Mouse (Mus musculus) lung, embryonic 16.5 days (tissue): ENCODE measurements at regions not wholly inside any gene's neighbourhood (a gene's known extent, or its start where the extent isn't known, plus 50 kb on each side); places are given as distances from the start of the nearest gene placed in this dataset.

Experiments
- ATAC-seq: fragments of 200-750 bp; cut with Nextera tagmentation; 2 replicates; pipeline ENCODE4 v1.8.0; 2017; ENCODE audit warnings: low read depth, mild to moderate bottlenecking, moderate library complexity
- H3K27ac ChIP-seq: fragments of 300-500 bp; sonication (generic); 2 replicates; pipeline ENCODE4 v1.5.1; 2014; ENCODE audit warnings: mild to moderate bottlenecking, control low read depth, low read length
- H3K27me3 ChIP-seq: fragments of 300-500 bp; sonication (generic); 2 replicates; pipeline ENCODE4 v1.6.1; 2014; ENCODE audit warnings: low read depth, low read length, mixed read lengths; ENCODE audit not compliant: control insufficient read depth, insufficient read depth
- H3K36me3 ChIP-seq: fragments of 300-500 bp; sonication (generic); 2 replicates; pipeline ENCODE4 v1.6.1; 2014; ENCODE audit warnings: low read length; ENCODE audit not compliant: control insufficient read depth, insufficient read depth
- H3K4me1 ChIP-seq: fragments of 300-500 bp; sonication (generic); replicated peaks from 2 replicates; pipeline ENCODE4 v1.6.1; 2014; ENCODE audit warnings: low read length, mixed read lengths; ENCODE audit not compliant: control insufficient read depth, insufficient read depth
- H3K4me2 ChIP-seq: fragments of 300-500 bp; sonication (generic); 2 replicates; pipeline ENCODE4 v1.6.1; 2014; ENCODE audit warnings: low read depth, low read length, control low read depth
- H3K4me3 ChIP-seq: fragments of 300-500 bp; sonication (generic); 2 replicates; pipeline ENCODE4 v1.5.1; 2014; ENCODE audit warnings: mild to moderate bottlenecking, low read length, control low read depth
- H3K9ac ChIP-seq: fragments of 300-500 bp; sonication (generic); 2 replicates; pipeline ENCODE4 v1.6.1; 2014; ENCODE audit warnings: low read length, control low read depth
- H3K9me3 ChIP-seq: fragments of 300-500 bp; sonication (generic); 2 replicates; pipeline ENCODE4 v1.6.1; 2016; ENCODE audit warnings: low read length; ENCODE audit not compliant: control insufficient read depth
- WGBS: fragments of 180-500 bp; shearing (Covaris S2); extraction: QIAGEN DNeasy Blood & Tissue Kit; methylation state at CpG from one replicate; pipeline ENCODE4 v1.1.7; 2014; 5-methylcytosine and 5-hydroxymethylcytosine counted together

- no peak overlapping the region for H3K9ac ChIP-seq
- no peak overlapping the region for H3K27ac ChIP-seq
- H3K36me3 ChIP-seq = no peaks in the 10 kb centered on the region
- no peak overlapping the region for H3K4me2 ChIP-seq
- H3K9me3 ChIP-seq = no peaks in the 10 kb centered on the region
- WGBS = 71% methylated on average over 7 of the region's 7 CpGs
- no peaks in the 10 kb centered on the region for H3K4me1 ChIP-seq
- no peaks in the 10 kb centered on the region for H3K27me3 ChIP-seq
- ATAC-seq = no peak; the same call in 1 of the 2 replicates
- no peak overlapping the region for H3K4me3 ChIP-seq
Measured at GRCm38 (mm10) chr8:116071497-116071896, 363.9 kb upstream of the Maf start.

- Histone ChIP-seq H3K4me1 (no peaks in the 10 kb centered on the region), H3K27me3 (no peaks in the 10 kb centered on the region), H3K4me2 (no peak overlapping the region), H3K36me3 (no peaks in the 10 kb centered on the region), H3K4me3 (no peak overlapping the region), H3K9ac (no peak overlapping the region), H3K27ac (no peak overlapping the region), H3K9me3 (no peaks in the 10 kb centered on the region)
- 84% methylated on average over 3 of the region's 3 CpGs for WGBS
- no peak for ATAC-seq
Measured at GRCm38 (mm10) chr8:116069538-116069937, 361.9 kb upstream of the Maf start.

- 90% methylated on average over 5 of the region's 5 CpGs for WGBS
- no peak for ATAC-seq
Measured at GRCm38 (mm10) chr8:116067978-116068375, 360.4 kb upstream of the Maf start.

GRCm38 (mm10) chr8:116067182-116067977, 359.8 kb upstream of the Maf start:
- Histone ChIP-seq H3K4me3 (no peak overlapping the region), H3K9ac (no peak overlapping the region), H3K9me3 (no peaks in the 10 kb centered on the region), H3K4me2 (no peak overlapping the region), H3K36me3 (no peaks in the 10 kb centered on the region), H3K27me3 (no peaks in the 10 kb centered on the region), H3K27ac (no peak overlapping the region), H3K4me1 (no peaks in the 10 kb centered on the region)
- ATAC-seq = no peak
- WGBS = 57% methylated on average over 9 of the region's 9 CpGs

More at GRCm38 (mm10) chr8:116067978-116068375, 360.4 kb upstream of the Maf start:
- no peaks in the 10 kb centered on the region for H3K4me1 ChIP-seq
- H3K9ac ChIP-seq = no peak overlapping the region
- no peak overlapping the region for H3K27ac ChIP-seq
- no peaks in the 10 kb centered on the region for H3K36me3 ChIP-seq
- H3K9me3 ChIP-seq = no peaks in the 10 kb centered on the region
- no peak overlapping the region for H3K4me3 ChIP-seq
- no peak overlapping the region for H3K4me2 ChIP-seq
- no peaks in the 10 kb centered on the region for H3K27me3 ChIP-seq

GRCm38 (mm10) chr8:116065871-116066270, 358.3 kb upstream of the Maf start:
- H3K27me3 ChIP-seq = no peaks in the 10 kb centered on the region
- H3K4me1 ChIP-seq = no peaks in the 10 kb centered on the region
- H3K9ac ChIP-seq = no peak overlapping the region
- H3K4me2 ChIP-seq = no peak overlapping the region
- WGBS = 84% methylated on average over 7 of the region's 7 CpGs
- H3K27ac ChIP-seq = no peak overlapping the region
- H3K36me3 ChIP-seq = no peaks in the 10 kb centered on the region
- ATAC-seq = no peak
- no peak overlapping the region for H3K4me3 ChIP-seq
- H3K9me3 ChIP-seq = no peaks in the 10 kb centered on the region

- Histone ChIP-seq H3K27me3 (no peaks in the 10 kb centered on the region), H3K4me1 (no peaks in the 10 kb centered on the region), H3K36me3 (no peaks in the 10 kb centered on the region), H3K27ac (no peak overlapping the region), H3K4me3 (no peak overlapping the region), H3K9me3 (no peaks in the 10 kb centered on the region), H3K4me2 (no peak overlapping the region), H3K9ac (no peak overlapping the region)
- 92% methylated on average over 7 of the region's 7 CpGs for WGBS
- no peak for ATAC-seq
Measured at GRCm38 (mm10) chr8:116065327-116065726, 357.7 kb upstream of the Maf start.

GRCm38 (mm10) chr8:116064562-116064961, 357.0 kb upstream of the Maf start:
- Histone ChIP-seq H3K4me1 (no peaks in the 10 kb centered on the region), H3K36me3 (no peaks in the 10 kb centered on the region), H3K27ac (no peak overlapping the region), H3K9ac (no peak overlapping the region), H3K4me2 (no peak overlapping the region), H3K27me3 (no peaks in the 10 kb centered on the region), H3K4me3 (no peak overlapping the region), H3K9me3 (no peaks in the 10 kb centered on the region)
- 88% methylated on average over 11 of the region's 11 CpGs for WGBS
- no peak for ATAC-seq

GRCm38 (mm10) chr8:116063541-116063940, 355.9 kb upstream of the Maf start:
- H3K9ac ChIP-seq = no peak overlapping the region
- no peak overlapping the region for H3K4me2 ChIP-seq
- no peak overlapping the region for H3K27ac ChIP-seq
- no peak for ATAC-seq
- 73% methylated on average over 5 of the region's 5 CpGs for WGBS
- no peak overlapping the region for H3K4me3 ChIP-seq
- H3K4me1 ChIP-seq = no peaks in the 10 kb centered on the region
- no peaks in the 10 kb centered on the region for H3K27me3 ChIP-seq
- no peaks in the 10 kb centered on the region for H3K36me3 ChIP-seq
- no peaks in the 10 kb centered on the region for H3K9me3 ChIP-seq

- peaks cover 2% of the 10 kb centered on the region; the same call in 1 of the 2 replicates for H3K4me1 ChIP-seq
- no peak for ATAC-seq
- WGBS = 41% methylated on average over 7 of the region's 7 CpGs
- H3K36me3 ChIP-seq = no peaks in the 10 kb centered on the region
- no peak overlapping the region for H3K9ac ChIP-seq
- no peak overlapping the region for H3K4me2 ChIP-seq
- H3K9me3 ChIP-seq = no peaks in the 10 kb centered on the region
- no peaks in the 10 kb centered on the region for H3K27me3 ChIP-seq
- no peak overlapping the region for H3K4me3 ChIP-seq
- H3K27ac ChIP-seq = no peak overlapping the region
Measured at GRCm38 (mm10) chr8:116053483-116053882, 345.9 kb upstream of the Maf start.
